Mouse (Mus musculus) mature B cell (primary cell): ENCODE measurements around the gene Tmem189.
"Not testable (repeated sequence)": the region's sequence is repeated elsewhere in the genome, so short reads cannot be mapped to it uniquely, and the experiment has no call there.

Experiments used
- in situ Hi-C: fragments of 300-500 bp; cut with MboI; formaldehyde crosslinking; loops from 2 replicates; pipeline ENCODE4 v1.14.3; 2019

The Tmem189 gene

GRCm38 (mm10) chr2:167622965-167623364 is 66.7 kb downstream of the Tmem189 start:
- in situ Hi-C loops, result no loop called here

- in situ Hi-C loops, result no loop called here
Measured at GRCm38 (mm10) chr2:167622352-167622751, 67.3 kb downstream of the Tmem189 start.

- in situ Hi-C loops, result no loop called here
Measured at GRCm38 (mm10) chr2:167621255-167622087, 68.2 kb downstream of the Tmem189 start.

- in situ Hi-C loops, result no loop called here
Measured at GRCm38 (mm10) chr2:167617472-167617871, 72.2 kb downstream of the Tmem189 start.

GRCm38 (mm10) chr2:167617034-167617433 is 72.6 kb downstream of the Tmem189 start:
- in situ Hi-C loops, result no loop called here

- in situ Hi-C loops, result not testable (repeated sequence)
Measured at GRCm38 (mm10) chr2:167613335-167613734, 76.3 kb downstream of the Tmem189 start.

- in situ Hi-C loops, result no loop called here
Measured at GRCm38 (mm10) chr2:167612122-167612521, 77.5 kb downstream of the Tmem189 start.

GRCm38 (mm10) chr2:167611287-167611686 is 78.3 kb downstream of the Tmem189 start:
- in situ Hi-C loops, result no loop called here

- in situ Hi-C loops, result no loop called here
Measured at GRCm38 (mm10) chr2:167606745-167607123, 82.9 kb downstream of the Tmem189 start.

GRCm38 (mm10) chr2:167605817-167606744 is 83.5 kb downstream of the Tmem189 start:
- in situ Hi-C loops, result no loop called here

- in situ Hi-C loops, result no loop called here
Measured at GRCm38 (mm10) chr2:167605178-167605794, 84.3 kb downstream of the Tmem189 start.

- in situ Hi-C loops, result loop anchor here (5.0 kb wide), 1 partner anchor 71 kb away; no protein-coding TSS in a partner anchor
Measured at GRCm38 (mm10) chr2:167602978-167603377, 86.6 kb downstream of the Tmem189 start.

- in situ Hi-C loops, result loop anchor here (5.0 kb wide), 1 partner anchor 70 kb away; no protein-coding TSS in a partner anchor
Measured at GRCm38 (mm10) chr2:167602364-167602763, 87.3 kb downstream of the Tmem189 start.

- in situ Hi-C loops, result loop anchor here (5.0 kb wide), 1 partner anchor 68 kb away; no protein-coding TSS in a partner anchor
Measured at GRCm38 (mm10) chr2:167600481-167600995, 89.1 kb downstream of the Tmem189 start.

- in situ Hi-C loops, result loop anchor here (5.0 kb wide), 1 partner anchor 68 kb away; no protein-coding TSS in a partner anchor
Measured at GRCm38 (mm10) chr2:167599917-167600316, 89.7 kb downstream of the Tmem189 start.

GRCm38 (mm10) chr2:167599195-167599594 is 90.4 kb downstream of the Tmem189 start:
- in situ Hi-C loops, result no loop called here

GRCm38 (mm10) chr2:167597492-167598186 is 92.0 kb downstream of the Tmem189 start:
- in situ Hi-C loops, result no loop called here

GRCm38 (mm10) chr2:167596726-167597491 is 92.7 kb downstream of the Tmem189 start:
- in situ Hi-C loops, result no loop called here

- in situ Hi-C loops, result no loop called here
Measured at GRCm38 (mm10) chr2:167596262-167596661, 93.4 kb downstream of the Tmem189 start.

GRCm38 (mm10) chr2:167595761-167596171 is 93.9 kb downstream of the Tmem189 start:
- in situ Hi-C loops, result no loop called here
